Mouse (Mus musculus) hematopoietic multipotent progenitor cell, adult 10-12 weeks (in vitro differentiated cells): ENCODE data around the gene Gm3409. TPM values are rescaled to one million over a fixed set of nuclear protein-coding genes. Genes with fewer than 3 reads are reported as not detected.

Experiments
- polyA plus RNA-seq: library from polyadenylated mRNA; stranded (reverse); fragments of >175 nt; gene quantifications from 2 replicates; pipeline ENCODE4 v1.2.3, GENCODE M21; 2012; ENCODE audit warnings: low replicate concordance

Gene Gm3409
- polyA plus RNA-seq = not detected in 2 replicates

GRCm38 (mm10) chr5:146537347-146537746 lies at the start of gene Gm3409:
Gm3409 (plus strand) TSS chr5:146537647.

GRCm38 (mm10) chr5:146491063-146491462 lies 46.4 kb upstream of the Gm3409 start, which contains the start of gene Gm6370:
Gm6370 (plus strand) TSS chr5:146491363.

GRCm38 (mm10) chr5:146502099-146502498 lies 35.3 kb upstream of the Gm3409 start, which contains the start of gene 4930449I24Rik:
4930449I24Rik (plus strand) TSS chr5:146502399.

GRCm38 (mm10) chr5:146513823-146514222 lies 23.6 kb upstream of the Gm3409 start, which contains the start of gene Gm3402:
Gm3402 (plus strand) TSS chr5:146514123.

GRCm38 (mm10) chr5:146525501-146525900 lies 11.9 kb upstream of the Gm3409 start, which contains the start of gene Gm3404:
Gm3404 (plus strand) TSS chr5:146525801.

DNA sequence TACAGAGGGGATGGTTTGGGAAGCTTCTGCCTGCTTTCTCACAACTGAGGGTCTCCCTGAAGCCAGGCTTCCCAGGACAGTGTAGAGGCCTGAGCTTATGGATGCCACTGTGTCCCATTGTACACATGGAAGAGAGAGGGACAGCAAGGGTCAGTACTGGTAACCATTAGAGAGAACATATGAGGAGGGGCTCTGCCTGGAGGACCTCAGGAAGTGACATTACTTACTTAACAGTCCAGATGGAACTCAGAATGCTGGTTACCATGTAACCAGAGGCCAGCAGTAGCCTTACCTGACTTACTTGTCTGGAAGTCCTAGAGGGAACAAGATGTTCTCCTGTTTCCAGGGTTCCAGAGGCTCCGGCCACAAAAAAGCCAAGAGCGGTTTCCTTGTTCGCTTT lies 18.4 kb downstream of the Gm3409 start, which contains the start of gene Gm3415:
Gene Gm3415, plus strand, starts transcription at position 301 of the 400 bp plus-strand sequence.

DNA sequence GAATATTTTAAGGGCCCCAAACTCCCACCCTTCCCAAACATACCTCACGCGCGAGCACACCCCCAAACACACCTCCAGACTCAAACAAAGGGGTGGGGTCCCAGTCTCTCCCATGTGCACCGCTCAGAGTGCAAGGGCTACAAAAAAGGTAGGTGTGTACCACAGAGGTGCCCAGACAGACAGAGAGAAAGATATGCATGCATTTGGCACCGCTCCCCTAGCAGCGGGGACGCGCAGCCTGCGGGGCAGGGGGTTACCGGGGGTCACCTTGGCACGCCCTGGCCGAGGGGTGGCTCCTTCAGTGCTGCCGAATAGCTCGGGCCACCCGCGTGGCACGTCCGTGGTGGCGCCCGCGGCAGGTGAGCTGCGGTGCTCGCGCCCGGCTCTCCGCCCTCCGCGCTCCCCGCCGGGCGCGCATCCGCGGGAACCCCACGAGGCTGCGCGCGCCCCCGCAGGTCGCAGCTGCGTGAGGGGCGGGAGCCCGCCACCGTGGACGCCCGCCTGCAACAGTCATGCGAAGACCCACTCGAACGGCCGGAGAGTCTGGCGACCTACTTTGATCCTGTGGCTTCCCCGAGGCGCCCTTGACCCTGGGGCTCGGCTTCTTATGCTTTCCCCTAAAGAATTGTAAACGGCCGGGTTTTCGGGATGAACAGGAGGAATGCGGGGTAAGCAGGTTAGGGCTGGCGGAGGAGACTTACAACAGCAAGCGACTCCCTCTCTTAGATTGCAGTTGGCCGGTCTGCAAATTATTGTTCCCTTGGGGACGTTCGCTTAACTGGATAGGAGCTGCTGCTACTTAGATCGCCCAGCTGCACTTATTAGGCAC lies 47.2 kb downstream of the Gm3409 start, which contains the start of gene Gpr12:
Gene Gpr12, minus strand, starts transcription at position 762 of the 829 bp plus-strand sequence.

Other genes starting within 250 kb of the Gm3409 start
- gene Wasf3, start 152.7 kb upstream of the Gm3409 start, polyA plus RNA-seq = not detected in 2 replicates
- not detected in 2 replicates for gene Gm6408, start 55.7 kb upstream of the Gm3409 start, polyA plus RNA-seq
- not detected in 2 replicates for gene Gm6370, start 46.3 kb upstream of the Gm3409 start, polyA plus RNA-seq
- gene 4930449I24Rik, start 35.2 kb upstream of the Gm3409 start, polyA plus RNA-seq = not detected in 2 replicates
- not detected in 2 replicates for gene Gm3402, start 23.5 kb upstream of the Gm3409 start, polyA plus RNA-seq
- not detected in 2 replicates for gene Gm3404, start 11.8 kb upstream of the Gm3409 start, polyA plus RNA-seq
- gene Gm3415, start 18.5 kb downstream of the Gm3409 start, polyA plus RNA-seq = not detected in 2 replicates
- gene Gpr12, start 47.6 kb downstream of the Gm3409 start, polyA plus RNA-seq = not detected in 2 replicates